Mouse (Mus musculus) embryonic facial prominence, embryonic 11.5 days (tissue): ENCODE results near the gene Tfap2e. TPM values are rescaled to one million over a fixed set of nuclear protein-coding genes. Genes with fewer than 3 reads are reported as not detected.

Experiments
- ATAC-seq: fragments of 200-750 bp; cut with Nextera tagmentation; replicated peaks from 2 replicates; pipeline ENCODE4 v1.8.0; 2017; ENCODE audit warnings: low read depth; ENCODE audit not compliant: insufficient number of reproducible peaks, low FRiP score, low TSS enrichment
- DNase-seq: peaks from one replicate; pipeline ENCODE4 v3.0.0-alpha.2; 2015; ENCODE audit warnings: low spot score
- H3K27ac ChIP-seq: fragments of 300-500 bp; sonication (generic); replicated peaks from 2 replicates; pipeline ENCODE4 v1.5.1; 2014; ENCODE audit warnings: mild to moderate bottlenecking, low read depth, low read length, control low read depth
- H3K27me3 ChIP-seq: fragments of 300-500 bp; sonication (generic); 2 replicates; pipeline ENCODE4 v1.6.1; 2014; ENCODE audit warnings: mild to moderate bottlenecking, low read length, moderate library complexity, mixed read lengths; ENCODE audit not compliant: control insufficient read depth, insufficient read depth
- H3K36me3 ChIP-seq: fragments of 300-500 bp; sonication (generic); replicated peaks from 2 replicates; pipeline ENCODE4 v1.6.1; 2014; ENCODE audit warnings: low read depth, mild to moderate bottlenecking, low read length, moderate library complexity, mixed read lengths; ENCODE audit not compliant: control insufficient read depth, insufficient read depth
- H3K4me1 ChIP-seq: fragments of 300-500 bp; sonication (generic); 2 replicates; pipeline ENCODE4 v1.6.1; 2014; ENCODE audit warnings: low read length, mixed read lengths; ENCODE audit not compliant: control insufficient read depth, insufficient read depth
- H3K4me2 ChIP-seq: fragments of 300-500 bp; sonication (generic); 2 replicates; pipeline ENCODE4 v1.6.1; 2014; ENCODE audit warnings: low read depth, mild to moderate bottlenecking, control low read depth, low read length, moderate library complexity
- H3K4me3 ChIP-seq: fragments of 300-500 bp; sonication (generic); 2 replicates; pipeline ENCODE4 v1.5.1; 2014; ENCODE audit warnings: low read depth, low read length, control low read depth
- H3K9ac ChIP-seq: fragments of 300-500 bp; sonication (generic); replicated peaks from 2 replicates; pipeline ENCODE4 v1.6.1; 2014; ENCODE audit warnings: mild to moderate bottlenecking, control low read depth, low read length
- H3K9me3 ChIP-seq: fragments of 300-500 bp; sonication (generic); replicated peaks from 2 replicates; pipeline ENCODE4 v1.6.1; 2016; ENCODE audit warnings: mild to moderate bottlenecking, low read length, inconsistent platforms, mixed read lengths; ENCODE audit not compliant: control insufficient read depth
- WGBS: fragments of 180-500 bp; shearing (Covaris S2); extraction: QIAGEN DNeasy Blood & Tissue Kit; methylation state at CpG from one replicate; pipeline ENCODE4 v1.1.7; 2014; 5-methylcytosine and 5-hydroxymethylcytosine counted together
- polyA plus RNA-seq: library from polyadenylated mRNA; unstranded; fragments of >200 nt; fragmentation: Nextera tagmentation; extraction: Ambion mirVana; gene quantifications from 2 replicates; pipeline ENCODE4 v1.2.1, GENCODE M21; 2014

Gene Tfap2e
- polyA plus RNA-seq, 1 experiment from 2014 or later = not detected

DNA sequence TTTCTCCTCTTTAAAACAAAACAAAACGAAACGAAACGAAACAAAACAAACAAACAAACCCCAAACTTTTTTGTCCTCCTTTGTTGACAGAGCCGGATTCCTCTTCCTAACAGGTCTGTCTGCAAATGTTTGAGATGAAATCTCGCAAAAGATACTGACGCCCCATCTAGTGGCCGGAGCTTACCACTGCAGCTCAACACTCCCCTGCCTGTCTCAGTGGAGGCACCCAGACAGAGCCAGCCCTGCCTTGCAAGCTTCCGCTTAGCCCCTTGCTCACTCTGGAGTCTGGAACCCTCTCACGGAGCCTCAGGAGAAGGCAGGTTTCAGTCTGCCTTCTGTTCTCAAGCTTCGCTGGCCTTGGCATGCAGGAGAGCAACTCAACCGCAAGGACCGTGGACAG is 5.4 kb upstream of the Tfap2e start:
- Histone ChIP-seq H3K9ac (no peak overlapping the region), H3K4me1 (no peaks in the 10 kb centered on the region), H3K36me3 (peaks cover 5% of the 10 kb centered on the region), H3K27ac (no peak overlapping the region), H3K4me3 (no peak overlapping the region), H3K4me2 (no peak overlapping the region), H3K9me3 (no peaks in the 10 kb centered on the region), H3K27me3 (peaks cover 21% of the 10 kb centered on the region)
- WGBS = 6% methylated on average over 12 of the region's 12 CpGs
- peak; percentile 92 for DNase-seq
- 0 out of 2 replicates have a peak, but pooled peaks have one; percentile 44 for ATAC-seq

DNA sequence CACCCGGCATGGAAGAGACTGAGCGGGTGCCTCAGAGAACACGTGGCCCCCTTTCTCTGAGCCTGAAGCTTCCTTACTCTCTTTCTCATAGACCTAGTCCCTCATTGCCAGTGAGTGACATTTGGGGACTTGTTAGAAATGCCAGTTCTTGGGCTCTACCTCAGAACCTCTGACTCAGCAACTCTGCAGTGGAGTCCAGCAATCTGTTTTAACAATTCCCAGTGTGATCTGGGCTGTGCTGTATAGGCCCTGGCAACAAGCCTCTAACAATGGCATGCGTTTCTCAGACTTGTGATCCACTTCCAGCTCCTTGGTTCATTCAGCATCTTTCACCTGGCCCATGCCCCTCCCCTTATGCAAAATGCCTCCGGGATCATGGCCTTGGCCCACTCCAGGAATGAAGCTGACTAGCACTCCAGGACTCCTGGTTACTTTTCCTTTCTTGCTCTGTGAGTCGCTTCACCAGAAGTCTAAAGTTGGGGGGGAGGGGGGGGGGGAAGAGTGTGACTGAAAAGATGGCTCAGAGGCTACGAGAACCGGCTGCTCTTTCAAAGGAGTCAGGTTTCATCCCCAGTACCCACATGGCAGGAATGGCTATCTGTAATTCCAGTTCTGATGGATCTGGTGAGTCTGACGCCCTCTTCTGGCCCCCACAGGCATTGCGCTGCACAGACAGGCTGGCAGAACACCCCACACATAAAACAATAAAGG is 4.1 kb upstream of the Tfap2e start:
- Histone ChIP-seq H3K27ac (no peak overlapping the region), H3K27me3 (peaks cover 35% of the 10 kb centered on the region), H3K36me3 (0 out of 2 replicates have a peak, but pooled peaks cover 3% of the 10 kb centered on the region), H3K9me3 (no peaks in the 10 kb centered on the region), H3K4me1 (no peaks in the 10 kb centered on the region; the same call in none of the 2 replicates), H3K9ac (no peak overlapping the region), H3K4me2 (no peak overlapping the region), H3K4me3 (no peak overlapping the region)
- 14% methylated on average over 10 of the region's 10 CpGs for WGBS
- ATAC-seq = no peak
- peak; percentile 51 for DNase-seq

DNA sequence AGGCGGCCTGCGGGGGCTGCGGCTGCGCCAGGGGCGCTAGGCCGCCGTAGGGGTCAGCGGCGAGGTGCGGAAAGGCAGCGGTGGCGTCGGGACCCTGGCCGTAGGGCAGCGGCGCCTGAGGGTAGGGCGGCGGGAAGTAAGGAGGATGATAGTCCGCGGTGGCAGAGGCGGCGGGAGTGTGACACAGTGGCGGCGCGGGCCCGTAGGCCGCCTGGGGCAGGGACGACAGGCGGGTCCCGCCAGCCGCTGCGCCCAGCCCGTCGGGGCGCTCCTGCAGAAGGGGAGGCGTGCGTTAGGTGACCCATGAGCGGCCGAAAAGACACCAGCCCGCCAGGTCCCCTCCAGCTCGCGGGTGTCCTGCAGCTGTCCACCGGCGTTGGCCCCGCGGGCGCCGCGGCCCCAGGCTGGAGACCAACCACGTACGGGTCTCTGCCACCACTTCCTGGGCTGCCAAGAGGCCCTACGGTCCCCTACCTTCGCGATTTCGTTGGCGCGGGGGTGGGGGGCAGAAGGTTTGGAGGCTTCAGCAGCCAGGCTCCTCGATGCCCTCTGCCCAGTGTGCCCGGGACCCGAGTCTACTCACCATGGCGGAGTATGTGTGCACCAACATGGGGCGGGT is 549 bp downstream of the Tfap2e start:
- ATAC-seq = no peak
- Histone ChIP-seq H3K4me3 (peak overlapping the region; percentile 15), H3K4me1 (peaks cover 8% of the 10 kb centered on the region), H3K27me3 (peaks cover 76% of the 10 kb centered on the region), H3K9ac (no peak overlapping the region), H3K27ac (no peak overlapping the region), H3K4me2 (no peak overlapping the region; the same call in 1 of the 2 replicates), H3K36me3 (no peaks in the 10 kb centered on the region), H3K9me3 (no peaks in the 10 kb centered on the region)
- 2% methylated on average over 50 of the region's 62 CpGs for WGBS
- DNase-seq = no peak

DNA sequence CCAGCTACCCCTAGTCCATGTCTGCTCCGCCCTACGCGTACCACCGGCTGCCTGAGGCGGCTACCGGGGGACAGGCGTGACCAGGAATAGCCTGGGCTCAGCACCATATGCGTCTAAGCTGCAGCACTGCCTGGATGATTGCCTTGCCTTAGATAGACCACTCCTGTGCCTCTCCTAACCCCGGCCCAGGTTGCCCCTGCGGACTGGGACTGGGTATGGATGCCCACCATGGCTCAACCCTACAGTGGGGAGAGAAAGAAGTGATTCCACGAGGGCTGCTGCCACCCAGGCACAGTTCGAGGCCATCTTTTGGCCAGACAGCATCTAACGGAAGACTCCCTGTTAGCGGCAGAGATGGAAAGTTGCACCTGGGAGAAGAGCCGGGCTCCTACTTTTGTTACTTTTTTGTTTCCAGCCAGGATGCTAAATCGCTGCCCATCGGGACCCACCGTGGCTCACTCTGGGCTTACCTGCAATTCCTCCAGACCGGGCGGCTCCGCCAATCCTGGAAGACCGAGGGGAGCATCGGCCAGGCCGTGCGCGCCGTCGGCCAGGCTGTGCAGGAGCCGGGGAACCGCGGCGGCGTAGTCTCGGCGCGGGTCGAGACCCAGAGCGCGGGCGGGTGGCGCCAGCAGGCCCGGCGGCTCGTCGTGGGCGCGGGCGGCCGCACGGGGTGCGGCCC is 1.2 kb downstream of the Tfap2e start:
- H3K9ac ChIP-seq = no peak overlapping the region
- peak overlapping the region; percentile 15 for H3K4me3 ChIP-seq
- H3K4me1 ChIP-seq = peaks cover 8% of the 10 kb centered on the region
- no peak overlapping the region; the same call in 1 of the 2 replicates for H3K4me2 ChIP-seq
- H3K27me3 ChIP-seq = peaks cover 81% of the 10 kb centered on the region
- DNase-seq = no peak
- no peaks in the 10 kb centered on the region for H3K36me3 ChIP-seq
- no peak overlapping the region for H3K27ac ChIP-seq
- no peaks in the 10 kb centered on the region for H3K9me3 ChIP-seq
- 2% methylated on average over 51 of the region's 51 CpGs for WGBS
- ATAC-seq = no peak

DNA sequence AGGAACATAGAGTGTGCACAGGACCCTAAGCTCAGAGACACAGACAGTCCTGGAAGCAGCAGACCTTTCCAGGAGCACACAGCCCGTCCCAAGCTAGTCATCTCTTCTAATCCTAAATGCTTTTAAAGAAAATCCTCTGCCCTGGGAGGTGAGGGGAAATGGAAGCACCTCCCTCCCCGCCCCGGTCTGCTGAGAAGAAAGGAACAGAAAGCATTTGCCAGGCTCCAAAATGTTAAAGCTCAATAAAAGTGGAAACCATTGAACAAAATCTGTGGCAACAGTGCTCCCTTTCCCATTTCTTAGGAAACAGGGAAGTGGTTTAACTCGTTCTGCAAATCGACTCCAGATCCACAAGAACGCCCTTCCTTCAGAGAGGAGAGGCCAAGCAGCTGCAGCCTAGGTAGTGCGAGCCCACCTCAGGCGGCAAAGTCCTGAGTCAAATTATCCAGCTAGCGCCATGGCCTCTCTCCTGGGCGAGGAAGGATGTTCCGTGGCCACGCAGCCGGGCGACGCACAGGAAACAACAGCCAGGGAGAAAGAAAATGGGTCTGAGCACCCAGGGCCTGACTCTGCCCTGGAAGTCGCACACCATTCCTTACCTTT is 1.9 kb downstream of the Tfap2e start:
- peaks cover 8% of the 10 kb centered on the region for H3K4me1 ChIP-seq
- H3K27me3 ChIP-seq = peaks cover 81% of the 10 kb centered on the region
- no peaks in the 10 kb centered on the region for H3K36me3 ChIP-seq
- no peak for ATAC-seq
- DNase-seq = no peak
- H3K9me3 ChIP-seq = no peaks in the 10 kb centered on the region
- no peak overlapping the region for H3K4me3 ChIP-seq
- under 1% methylated on average over 16 of the region's 16 CpGs for WGBS
- no peak overlapping the region for H3K9ac ChIP-seq
- no peak overlapping the region for H3K27ac ChIP-seq
- H3K4me2 ChIP-seq = no peak overlapping the region

DNA sequence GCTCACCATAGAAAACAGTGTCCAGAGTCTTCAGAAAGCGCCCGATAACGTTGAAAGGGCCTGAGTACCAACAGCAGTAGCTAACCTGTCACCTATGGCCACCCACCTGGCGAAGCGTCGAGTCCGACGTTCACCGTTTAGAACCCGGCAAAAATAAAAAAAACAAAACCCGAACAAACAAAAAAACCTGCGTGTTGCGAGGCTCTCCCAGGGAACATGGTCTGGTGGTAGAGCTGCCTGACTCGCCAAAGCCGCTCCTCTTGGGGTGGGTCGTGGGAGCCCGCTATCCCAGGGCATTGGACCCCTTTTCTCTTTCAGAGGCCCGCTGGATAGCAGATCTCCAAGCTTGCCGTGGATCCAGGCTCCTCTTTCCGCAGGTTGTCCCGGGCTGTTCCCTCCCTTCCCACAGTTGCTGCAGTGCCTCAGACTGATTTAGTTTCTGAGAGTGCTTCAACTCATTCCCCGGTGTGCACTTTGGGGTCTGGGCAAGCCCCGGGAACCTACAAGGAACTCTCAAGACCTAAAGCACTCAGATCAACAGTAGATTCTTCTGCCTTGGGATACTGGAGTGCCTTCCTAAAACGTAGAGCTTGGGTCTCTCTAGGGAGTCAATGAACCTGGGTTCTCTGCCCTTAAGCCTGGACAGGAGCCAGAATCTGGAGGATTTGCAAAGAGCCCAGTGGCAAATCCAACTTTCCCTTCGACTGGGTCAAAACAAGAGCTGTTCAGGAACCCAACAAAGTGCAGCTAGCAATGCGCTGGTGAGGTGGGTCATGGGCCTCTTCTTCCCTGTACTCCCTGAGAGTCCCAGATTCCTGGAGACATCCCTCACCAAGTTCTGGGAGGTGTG is 3.3 kb downstream of the Tfap2e start:
- Histone ChIP-seq H3K4me3 (no peak overlapping the region), H3K4me2 (no peak overlapping the region), H3K27me3 (peaks cover 72% of the 10 kb centered on the region), H3K9me3 (no peaks in the 10 kb centered on the region), H3K27ac (no peak overlapping the region), H3K4me1 (peaks cover 8% of the 10 kb centered on the region), H3K36me3 (no peaks in the 10 kb centered on the region), H3K9ac (no peak overlapping the region)
- ATAC-seq (no peak), DNase-seq (no peak)
- WGBS = 4% methylated on average over 26 of the region's 26 CpGs

DNA sequence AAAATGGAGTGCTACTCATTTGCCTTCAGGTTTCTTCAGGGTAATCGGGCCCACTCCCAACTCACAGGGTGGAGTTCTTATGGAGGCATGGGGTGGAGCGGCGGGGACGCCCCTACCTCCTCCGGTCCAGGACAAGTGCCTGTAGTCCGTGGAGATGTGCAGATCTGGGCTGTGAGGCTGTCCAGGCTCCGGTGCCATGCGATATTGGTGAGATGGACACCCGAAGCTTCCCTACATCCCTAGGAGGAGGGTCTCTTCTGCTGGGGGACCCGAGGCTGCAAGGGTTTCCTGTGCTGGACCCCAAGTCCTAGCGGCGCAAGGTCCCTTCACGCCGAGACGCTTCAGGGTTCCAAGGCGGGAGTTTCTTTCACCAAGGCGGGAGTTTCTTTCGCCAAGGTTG is 3.9 kb downstream of the Tfap2e start:
- H3K9me3 ChIP-seq = no peaks in the 10 kb centered on the region
- peak overlapping the region; percentile 13; the same call in 1 of the 2 replicates for H3K4me2 ChIP-seq
- DNase-seq (no peak), ATAC-seq (no peak)
- peaks cover 8% of the 10 kb centered on the region for H3K4me1 ChIP-seq
- no peaks in the 10 kb centered on the region for H3K36me3 ChIP-seq
- no peak overlapping the region for H3K27ac ChIP-seq
- H3K4me3 ChIP-seq = no peak overlapping the region
- H3K27me3 ChIP-seq = peaks cover 65% of the 10 kb centered on the region
- WGBS = 2% methylated on average over 18 of the region's 18 CpGs
- H3K9ac ChIP-seq = no peak overlapping the region
